Mouse (Mus musculus): ENCODE measurements around the gene Egfl6.

DNA sequence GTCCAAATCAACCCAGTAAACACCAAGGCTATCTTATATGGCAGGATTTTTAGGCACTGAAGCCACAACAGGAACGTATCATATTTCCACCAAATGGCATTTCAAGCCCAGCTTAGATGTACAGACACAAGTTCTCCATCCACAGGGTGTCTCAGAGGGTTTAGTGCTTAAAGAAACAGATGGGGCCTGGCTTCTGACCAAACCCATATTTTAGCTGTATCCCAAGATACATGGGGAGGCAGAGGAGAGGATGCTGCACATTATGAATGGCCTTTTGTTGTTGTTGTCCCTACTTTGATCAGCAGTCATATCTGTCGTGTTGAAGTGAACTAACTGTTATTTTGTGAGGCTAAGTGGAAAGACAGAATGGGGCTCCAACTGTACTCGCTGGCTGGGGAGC, 37.7 kb upstream of the Egfl6 start:
- TF ChIP-seq CTCF (IDR thresholded peaks at IDR 0.05), result no peak
- no peak for TF ChIP-seq EP300 (IDR thresholded peaks at IDR 0.05)
